Mouse (Mus musculus) telencephalon, adult 2 months (tissue): ENCODE data around the gene Col25a1.

ENCODE experiments used
- DNase-seq: peaks from one replicate; pipeline ENCODE4 v3.0.0-alpha.2; 2011; ENCODE audit warnings: low read depth, low spot score

The Col25a1 gene

GRCm38 (mm10) chr3:130443842-130444627, 312.7 kb downstream of the Col25a1 start:
- no peak for DNase-seq

- no peak for DNase-seq
Observed at GRCm38 (mm10) chr3:130449864-130450263, 318.6 kb downstream of the Col25a1 start.

- no peak for DNase-seq
Observed at GRCm38 (mm10) chr3:130465371-130465770, 334.1 kb downstream of the Col25a1 start.

GRCm38 (mm10) chr3:130473211-130473768, 342.0 kb downstream of the Col25a1 start:
- no peak for DNase-seq

- no peak for DNase-seq
Observed at GRCm38 (mm10) chr3:130473970-130474369, 342.7 kb downstream of the Col25a1 start.

GRCm38 (mm10) chr3:130482513-130482912, 351.2 kb downstream of the Col25a1 start:
- no peak for DNase-seq

- DNase-seq: no peak
Observed at GRCm38 (mm10) chr3:130488839-130489238, 357.5 kb downstream of the Col25a1 start.

- no peak for DNase-seq
Observed at GRCm38 (mm10) chr3:130494192-130494591, 362.9 kb downstream of the Col25a1 start.

GRCm38 (mm10) chr3:130494665-130495396, 363.5 kb downstream of the Col25a1 start:
- DNase-seq: no peak

GRCm38 (mm10) chr3:130497036-130497435, 365.7 kb downstream of the Col25a1 start:
- DNase-seq: no peak

GRCm38 (mm10) chr3:130501713-130502112, 370.4 kb downstream of the Col25a1 start:
- no peak for DNase-seq

- peak; percentile 49 for DNase-seq
Observed at GRCm38 (mm10) chr3:130508330-130508729, 377.0 kb downstream of the Col25a1 start.

- no peak for DNase-seq
Observed at GRCm38 (mm10) chr3:130518457-130518879, 387.2 kb downstream of the Col25a1 start.

- no peak for DNase-seq
Observed at GRCm38 (mm10) chr3:130521834-130522476, 390.7 kb downstream of the Col25a1 start.

GRCm38 (mm10) chr3:130523019-130523418, 391.7 kb downstream of the Col25a1 start:
- DNase-seq: no peak

- no peak for DNase-seq
Observed at GRCm38 (mm10) chr3:130524367-130525137, 393.3 kb downstream of the Col25a1 start.

- DNase-seq: no peak
Observed at GRCm38 (mm10) chr3:130535021-130535420, 403.7 kb downstream of the Col25a1 start.

GRCm38 (mm10) chr3:130541541-130541940, 410.2 kb downstream of the Col25a1 start:
- DNase-seq: no peak

GRCm38 (mm10) chr3:130545995-130546394, 414.7 kb downstream of the Col25a1 start:
- no peak for DNase-seq

GRCm38 (mm10) chr3:130549066-130549465, 417.8 kb downstream of the Col25a1 start:
- no peak for DNase-seq

GRCm38 (mm10) chr3:130556263-130556662, 425.0 kb downstream of the Col25a1 start:
- DNase-seq: no peak
